Mouse (Mus musculus) liver, adult 2 months (tissue): ENCODE data around the gene Arglu1. TPM values are rescaled to one million over a fixed set of nuclear protein-coding genes. Genes with fewer than 3 reads are reported as not detected.

ENCODE experiments used
- DNase-seq: peaks from one replicate; pipeline ENCODE4 v3.0.0-alpha.2; 2011; ENCODE audit warnings: low read depth, low spot score; ENCODE audit errors: extremely low read depth
- H3K27ac ChIP-seq: fragments of 200-500 bp; replicated peaks from 2 replicates; pipeline ENCODE4 v1.5.1; 2012; ENCODE audit warnings: low read depth, mild to moderate bottlenecking, control low read depth, inconsistent platforms, low read length; ENCODE audit not compliant: insufficient read depth
- H3K27me3 ChIP-seq: fragments of 200-500 bp; 2 replicates; pipeline ENCODE4 v1.6.1; 2012; ENCODE audit warnings: mild to moderate bottlenecking, moderate library complexity, low read length, inconsistent platforms; ENCODE audit not compliant: control insufficient read depth, insufficient read depth
- H3K36me3 ChIP-seq: fragments of 200-500 bp; 2 replicates; pipeline ENCODE4 v1.6.1; 2012; ENCODE audit warnings: low read length, inconsistent platforms; ENCODE audit not compliant: control insufficient read depth, insufficient read depth
- H3K4me1 ChIP-seq: fragments of 200-500 bp; 2 replicates; pipeline ENCODE4 v1.6.1; 2011; ENCODE audit warnings: low read length; ENCODE audit not compliant: control insufficient read depth, insufficient read depth
- H3K4me3 ChIP-seq: fragments of 200-500 bp; 2 replicates; pipeline ENCODE4 v1.5.1; 2011; ENCODE audit warnings: low read depth, mild to moderate bottlenecking, control low read depth, low read length, moderate library complexity; ENCODE audit not compliant: insufficient read depth
- H3K79me2 ChIP-seq: fragments of 200-500 bp; 2 replicates; pipeline ENCODE4 v1.6.1; 2012; ENCODE audit warnings: inconsistent platforms, mild to moderate bottlenecking, low read length, moderate library complexity; ENCODE audit not compliant: control insufficient read depth, insufficient read depth
- H3K9ac ChIP-seq: fragments of 200-500 bp; 2 replicates; pipeline ENCODE4 v1.6.1; 2012; ENCODE audit warnings: low read depth, mild to moderate bottlenecking, control low read depth, inconsistent platforms, low read length
- CTCF ChIP-seq: fragments of 200-500 bp; IDR thresholded peaks from 2 replicates; pipeline ENCODE4 v1.5.1; 2011; ENCODE audit warnings: low read depth, low read length, control low read depth
- POLR2A ChIP-seq: fragments of 200-500 bp; IDR thresholded peaks from 2 replicates; pipeline ENCODE4 v1.6.1; 2011; ENCODE audit warnings: low read length, control low read depth; ENCODE audit not compliant: insufficient read depth; ENCODE audit errors: extremely low read depth
- WGBS: fragments of 180-500 bp; shearing (Covaris S2); methylation state at CpG from one replicate; pipeline ENCODE4 v1.1.7; 2018; 5-methylcytosine and 5-hydroxymethylcytosine counted together
- polyA plus RNA-seq: library from polyadenylated mRNA; depleted of rRNA; stranded (reverse); fragments of >200 nt; gene quantifications from 2 replicates; pipeline ENCODE4 v1.2.3, GENCODE M21; 2012
- total RNA-seq: library from RNA; depleted of rRNA; stranded (reverse); fragments of >200 nt; gene quantifications from 2 replicates; pipeline ENCODE4 v1.2.3, GENCODE M21; 2014

The Arglu1 gene
- total and polyA plus RNA-seq, 2 experiments: 11.5 to 19.2 TPM

DNA sequence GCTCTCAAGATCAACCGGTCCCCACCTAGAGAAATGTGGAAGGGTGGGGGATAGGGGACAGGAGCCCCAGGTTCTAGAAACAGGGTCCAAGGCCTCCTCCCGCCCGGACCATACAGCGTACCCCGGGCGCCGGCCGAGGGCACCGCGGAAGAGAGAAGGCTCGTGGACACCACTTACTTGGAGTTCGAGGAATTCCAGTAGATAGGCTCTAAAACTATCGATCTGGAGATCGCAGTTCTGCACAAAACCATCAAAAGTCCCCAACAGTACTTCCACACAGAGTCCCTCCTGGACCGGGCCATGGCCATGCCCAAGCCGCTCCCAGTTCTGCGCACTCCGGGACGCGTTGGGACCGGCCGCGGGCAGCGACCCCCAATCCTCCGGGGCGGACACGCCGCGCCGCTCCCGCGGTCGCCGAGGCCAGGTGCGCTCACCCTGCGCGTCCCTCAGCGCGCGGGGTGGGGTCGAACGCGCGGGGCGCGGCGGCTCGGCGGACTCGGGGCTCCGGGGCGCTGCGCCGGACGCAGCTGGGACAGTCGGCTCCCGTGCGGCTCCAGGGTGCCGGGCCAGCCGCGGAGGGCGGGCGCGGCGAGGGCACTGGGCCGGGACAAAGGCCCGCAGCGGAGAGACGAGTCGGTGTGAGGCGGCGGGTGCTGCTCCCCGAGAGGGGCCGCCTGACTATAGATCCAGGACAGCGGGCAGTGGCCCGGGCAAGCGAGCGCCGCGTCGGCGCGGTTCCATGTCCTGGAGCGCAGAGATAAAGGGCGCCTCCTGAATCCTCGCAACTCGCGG, 29.8 kb downstream of the Arglu1 start:
- WGBS: under 1% methylated on average over 88 of the region's 88 CpGs
- Histone ChIP-seq H3K79me2 (no peaks in the 10 kb centered on the region; the same call in 1 of the 2 replicates), H3K9ac (peak overlapping the region; percentile 58), H3K27ac (no peak overlapping the region), H3K4me3 (peak overlapping the region; percentile 66), H3K36me3 (peaks cover 2% of the 10 kb centered on the region), H3K4me1 (peaks cover 3% of the 10 kb centered on the region; the same call in 1 of the 2 replicates), H3K27me3 (peaks cover 8% of the 10 kb centered on the region; the same call in 1 of the 2 replicates)
- TF ChIP-seq CTCF (no peak), POLR2A (no peak)
- no peak for DNase-seq

GRCm38 (mm10) chr8:8659503-8660306, 30.6 kb downstream of the Arglu1 start:
- Histone ChIP-seq H3K9ac (peak overlapping the region; percentile 58), H3K36me3 (no peaks in the 10 kb centered on the region), H3K4me1 (peaks cover 3% of the 10 kb centered on the region; the same call in 1 of the 2 replicates), H3K4me3 (peak overlapping the region; percentile 66), H3K27ac (no peak overlapping the region), H3K79me2 (no peaks in the 10 kb centered on the region; the same call in 1 of the 2 replicates), H3K27me3 (peaks cover 8% of the 10 kb centered on the region; the same call in 1 of the 2 replicates)
- peak; percentile 28 for DNase-seq
- TF ChIP-seq CTCF (no peak), POLR2A (no peak)
- 3% methylated on average over 53 of the region's 53 CpGs for WGBS

- Histone ChIP-seq H3K27me3 (peaks cover 8% of the 10 kb centered on the region; the same call in 1 of the 2 replicates), H3K4me1 (peaks cover 3% of the 10 kb centered on the region; the same call in 1 of the 2 replicates), H3K9ac (peak overlapping the region; percentile 17; the same call in 1 of the 2 replicates), H3K79me2 (no peaks in the 10 kb centered on the region; the same call in 1 of the 2 replicates), H3K4me3 (peak overlapping the region; percentile 37), H3K27ac (no peak overlapping the region), H3K36me3 (no peaks in the 10 kb centered on the region)
- no peak for DNase-seq
- TF ChIP-seq CTCF (peak; percentile 78), POLR2A (no peak)
- 26% methylated on average over 19 of the region's 19 CpGs for WGBS
Measured at GRCm38 (mm10) chr8:8658426-8659224, 31.7 kb downstream of the Arglu1 start.

DNA sequence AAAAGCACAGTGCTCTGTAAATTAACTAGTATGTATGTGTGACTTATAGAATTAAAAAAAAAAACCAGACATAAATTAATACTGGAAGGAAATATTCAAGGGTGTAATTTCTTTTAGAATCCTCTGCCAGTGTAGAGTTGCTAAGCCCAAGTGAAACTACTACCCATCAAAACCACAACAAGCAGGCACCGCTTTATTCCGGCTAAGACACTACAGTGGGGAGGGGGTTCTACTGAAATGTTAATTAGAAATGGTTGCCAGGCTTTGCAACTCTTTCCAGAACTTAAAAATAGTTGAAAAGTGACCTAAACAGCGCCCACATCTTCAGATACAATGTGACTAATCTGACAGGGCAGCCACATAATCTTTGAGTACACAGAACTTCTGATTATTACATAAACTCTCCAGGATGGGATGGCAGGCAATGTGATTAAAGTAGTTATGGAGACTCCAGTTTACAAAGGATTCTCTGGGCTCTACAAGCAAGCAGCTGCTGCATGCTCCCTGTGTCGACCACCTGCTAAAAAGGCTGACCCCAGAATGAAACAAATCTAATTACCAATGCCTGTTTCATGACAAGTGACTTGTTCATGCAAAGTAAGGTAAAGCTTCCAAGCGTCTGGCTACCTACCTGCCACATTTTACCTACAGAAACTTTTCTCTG, 32.5 kb downstream of the Arglu1 start:
- Histone ChIP-seq H3K27me3 (peaks cover 8% of the 10 kb centered on the region; the same call in 1 of the 2 replicates), H3K36me3 (no peaks in the 10 kb centered on the region), H3K4me3 (no peak overlapping the region), H3K4me1 (no peaks in the 10 kb centered on the region; the same call in 1 of the 2 replicates), H3K79me2 (no peaks in the 10 kb centered on the region; the same call in 1 of the 2 replicates), H3K9ac (no peak overlapping the region), H3K27ac (no peak overlapping the region)
- 88% methylated on average over 5 of the region's 5 CpGs for WGBS
- TF ChIP-seq CTCF: no peak
- TF ChIP-seq POLR2A: no peak
- no peak for DNase-seq
